Mouse (Mus musculus): Measurements from ENCODE around the gene Itgax.

GRCm38 (mm10) chr7:128132148-128132547, 2.8 kb downstream of the Itgax start:
- TF ChIP-seq GATA1 (IDR thresholded peaks at IDR 0.05; ENCODE audit: low read length) (no peak), TAL1 (IDR thresholded peaks at IDR 0.05; ENCODE audit: low read length) (no peak)

Data from erythroblast, embryonic 14.5 days (primary cell).